Mouse (Mus musculus): Measurements from ENCODE around the gene Tnfsf8. TPM values are rescaled to one million over a fixed set of nuclear protein-coding genes. Genes with fewer than 3 reads are reported as not detected.

Gene Tnfsf8
- polyA plus RNA-seq, 1 experiment: not detected

- TF ChIP-seq MYOD1 (IDR thresholded peaks at IDR 0.05; ENCODE audit: control insufficient read depth, insufficient read length, low read depth) (no peak), FOSL1 (IDR thresholded peaks at IDR 0.05; ENCODE audit: insufficient read depth, low read length, poor library complexity, severe bottlenecking) (no peak), CTCF (IDR thresholded peaks at IDR 0.05; ENCODE audit: control insufficient read depth, insufficient read depth, insufficient read length) (no peak), CEBPB (IDR thresholded peaks at IDR 0.05; ENCODE audit: low read depth) (no peak), MAX (IDR thresholded peaks at IDR 0.05) (no peak), MYOG (IDR thresholded peaks at IDR 0.05; ENCODE audit: control insufficient read depth, extremely low read depth, insufficient read length) (no peak)
Measured at GRCm38 (mm10) chr4:63862953-63863352, 1.8 kb upstream of the Tnfsf8 start.

GRCm38 (mm10) chr4:63862092-63862697 is 1.0 kb upstream of the Tnfsf8 start:
- Histone ChIP-seq H3K4me3 (ENCODE audit: insufficient read depth, poor library complexity, severe bottlenecking) (no peak overlapping the region), H3K36me3 (ENCODE audit: control insufficient read depth, insufficient read depth) (no peaks in the 10 kb centered on the region)

More at GRCm38 (mm10) chr4:63862953-63863352, 1.8 kb upstream of the Tnfsf8 start:
- Histone ChIP-seq H3K79me3 (ENCODE audit: low read depth) (no peaks in the 10 kb centered on the region), H3ac (ENCODE audit: control insufficient read depth, insufficient read length, low read depth) (no peak overlapping the region), H3K36me3 (ENCODE audit: control insufficient read depth, insufficient read depth) (no peaks in the 10 kb centered on the region), H3K79me2 (ENCODE audit: control insufficient read depth, insufficient read depth) (no peaks in the 10 kb centered on the region), H3K27me3 (ENCODE audit: control insufficient read depth, insufficient read depth, insufficient read length) (no peaks in the 10 kb centered on the region), H3K4me3 (ENCODE audit: insufficient read depth, poor library complexity, severe bottlenecking) (no peak overlapping the region)

GRCm38 (mm10) chr4:63860236-63860635 is 911 bp downstream of the Tnfsf8 start:
- H3K4me3 ChIP-seq (ENCODE audit: insufficient read depth, poor library complexity, severe bottlenecking): no peak overlapping the region
- no peak overlapping the region for H3ac ChIP-seq (ENCODE audit: control insufficient read depth, insufficient read length, low read depth)
- no peaks in the 10 kb centered on the region for H3K36me3 ChIP-seq (ENCODE audit: control insufficient read depth, insufficient read depth)
- no peaks in the 10 kb centered on the region for H3K79me3 ChIP-seq (ENCODE audit: low read depth)
- no peaks in the 10 kb centered on the region for H3K27me3 ChIP-seq (ENCODE audit: control insufficient read depth, insufficient read depth, insufficient read length)
- no peak for TF ChIP-seq MAX (IDR thresholded peaks at IDR 0.05)
- no peak for TF ChIP-seq FOSL1 (IDR thresholded peaks at IDR 0.05; ENCODE audit: insufficient read depth, low read length, poor library complexity, severe bottlenecking)
- no peak for TF ChIP-seq MYOG (IDR thresholded peaks at IDR 0.05; ENCODE audit: control insufficient read depth, extremely low read depth, insufficient read length)
- TF ChIP-seq USF1 (IDR thresholded peaks at IDR 0.05; ENCODE audit: low read depth): no peak
- no peak for TF ChIP-seq CEBPB (IDR thresholded peaks at IDR 0.05; ENCODE audit: low read depth)
- TF ChIP-seq MYOD1 (IDR thresholded peaks at IDR 0.05; ENCODE audit: control insufficient read depth, insufficient read length, low read depth): no peak
- TF ChIP-seq CTCF (IDR thresholded peaks at IDR 0.05; ENCODE audit: control insufficient read depth, insufficient read depth, insufficient read length): no peak
- H3K79me2 ChIP-seq (ENCODE audit: control insufficient read depth, insufficient read depth): no peaks in the 10 kb centered on the region

More at GRCm38 (mm10) chr4:63862092-63862697, 1.0 kb upstream of the Tnfsf8 start:
- Histone ChIP-seq H3K79me2 (ENCODE audit: control insufficient read depth, insufficient read depth) (no peaks in the 10 kb centered on the region), H3K79me3 (ENCODE audit: low read depth) (no peaks in the 10 kb centered on the region), H3K27me3 (ENCODE audit: control insufficient read depth, insufficient read depth, insufficient read length) (no peaks in the 10 kb centered on the region), H3ac (ENCODE audit: control insufficient read depth, insufficient read length, low read depth) (no peak overlapping the region)
- no peak for TF ChIP-seq USF1 (IDR thresholded peaks at IDR 0.05; ENCODE audit: low read depth)
- no peak for TF ChIP-seq FOSL1 (IDR thresholded peaks at IDR 0.05; ENCODE audit: insufficient read depth, low read length, poor library complexity, severe bottlenecking)
- no peak for TF ChIP-seq MYOD1 (IDR thresholded peaks at IDR 0.05; ENCODE audit: control insufficient read depth, insufficient read length, low read depth)
- TF ChIP-seq MAX (IDR thresholded peaks at IDR 0.05): no peak
- TF ChIP-seq CEBPB (IDR thresholded peaks at IDR 0.05; ENCODE audit: low read depth): no peak
- no peak for TF ChIP-seq CTCF (IDR thresholded peaks at IDR 0.05; ENCODE audit: control insufficient read depth, insufficient read depth, insufficient read length)
- no peak for TF ChIP-seq MYOG (IDR thresholded peaks at IDR 0.05; ENCODE audit: control insufficient read depth, extremely low read depth, insufficient read length)

- Histone ChIP-seq H3K27me3 (ENCODE audit: control insufficient read depth, insufficient read depth, insufficient read length) (no peaks in the 10 kb centered on the region), H3K4me3 (ENCODE audit: insufficient read depth, poor library complexity, severe bottlenecking) (no peak overlapping the region), H3K36me3 (ENCODE audit: control insufficient read depth, insufficient read depth) (no peaks in the 10 kb centered on the region), H3ac (ENCODE audit: control insufficient read depth, insufficient read length, low read depth) (no peak overlapping the region), H3K79me3 (ENCODE audit: low read depth) (no peaks in the 10 kb centered on the region), H3K79me2 (ENCODE audit: control insufficient read depth, insufficient read depth) (no peaks in the 10 kb centered on the region)
- TF ChIP-seq CTCF (IDR thresholded peaks at IDR 0.05; ENCODE audit: control insufficient read depth, insufficient read depth, insufficient read length) (no peak), CEBPB (IDR thresholded peaks at IDR 0.05; ENCODE audit: low read depth) (no peak), MYOG (IDR thresholded peaks at IDR 0.05; ENCODE audit: control insufficient read depth, extremely low read depth, insufficient read length) (no peak), USF1 (IDR thresholded peaks at IDR 0.05; ENCODE audit: low read depth) (peak; percentile 52)
Measured at GRCm38 (mm10) chr4:63859785-63860203, 1.4 kb downstream of the Tnfsf8 start.

- TF ChIP-seq MYOD1 (IDR thresholded peaks at IDR 0.05; ENCODE audit: control insufficient read depth, insufficient read length, low read depth): no peak
- no peak for TF ChIP-seq CEBPB (IDR thresholded peaks at IDR 0.05; ENCODE audit: low read depth)
- no peak for TF ChIP-seq MAX (IDR thresholded peaks at IDR 0.05)
- TF ChIP-seq MYOG (IDR thresholded peaks at IDR 0.05; ENCODE audit: control insufficient read depth, extremely low read depth, insufficient read length): no peak
- no peak for TF ChIP-seq FOSL1 (IDR thresholded peaks at IDR 0.05; ENCODE audit: insufficient read depth, low read length, poor library complexity, severe bottlenecking)
- TF ChIP-seq CTCF (IDR thresholded peaks at IDR 0.05; ENCODE audit: control insufficient read depth, insufficient read depth, insufficient read length): no peak
- Histone ChIP-seq H3K27me3 (ENCODE audit: control insufficient read depth, insufficient read depth, insufficient read length) (no peaks in the 10 kb centered on the region), H3K79me2 (ENCODE audit: control insufficient read depth, insufficient read depth) (no peaks in the 10 kb centered on the region), H3ac (ENCODE audit: control insufficient read depth, insufficient read length, low read depth) (no peak overlapping the region), H3K79me3 (ENCODE audit: low read depth) (no peaks in the 10 kb centered on the region), H3K36me3 (ENCODE audit: control insufficient read depth, insufficient read depth) (no peaks in the 10 kb centered on the region), H3K4me3 (ENCODE audit: insufficient read depth, poor library complexity, severe bottlenecking) (no peak overlapping the region)
Measured at GRCm38 (mm10) chr4:63858646-63859224, 2.4 kb downstream of the Tnfsf8 start.
